Mouse (Mus musculus) heart, embryonic 13.5 days (tissue): ENCODE data around the gene Sox12. TPM values are rescaled to one million over a fixed set of nuclear protein-coding genes. Genes with fewer than 3 reads are reported as not detected.

Experiments used
- ATAC-seq: fragments of 200-750 bp; cut with Nextera tagmentation; 2 replicates; pipeline ENCODE4 v1.8.0; 2017; ENCODE audit warnings: moderate TSS enrichment; ENCODE audit not compliant: insufficient number of reproducible peaks, low FRiP score, low TSS enrichment; ENCODE audit errors: extremely low read depth
- H3K27ac ChIP-seq: fragments of 300-500 bp; sonication (generic); replicated peaks from 2 replicates; pipeline ENCODE4 v1.5.1; 2015; ENCODE audit warnings: moderate library complexity, mild to moderate bottlenecking, inconsistent platforms
- H3K27me3 ChIP-seq: fragments of 300-500 bp; sonication (generic); replicated peaks from 2 replicates; pipeline ENCODE4 v1.6.1; 2015; ENCODE audit warnings: mild to moderate bottlenecking, inconsistent platforms
- H3K36me3 ChIP-seq: fragments of 300-500 bp; sonication (generic); 2 replicates; pipeline ENCODE4 v1.6.1; 2015; ENCODE audit warnings: mild to moderate bottlenecking, inconsistent platforms
- H3K4me1 ChIP-seq: fragments of 300-500 bp; sonication (generic); 2 replicates; pipeline ENCODE4 v1.6.1; 2015; ENCODE audit warnings: inconsistent platforms
- H3K4me2 ChIP-seq: fragments of 300-500 bp; sonication (generic); 2 replicates; pipeline ENCODE4 v1.6.1; 2015; ENCODE audit warnings: inconsistent platforms, mild to moderate bottlenecking, moderate library complexity
- H3K4me3 ChIP-seq: fragments of 300-500 bp; sonication (generic); 2 replicates; pipeline ENCODE4 v1.5.1; 2015; ENCODE audit warnings: moderate library complexity, mild to moderate bottlenecking, inconsistent platforms
- H3K9ac ChIP-seq: fragments of 300-500 bp; sonication (generic); 2 replicates; pipeline ENCODE4 v1.6.1; 2015; ENCODE audit warnings: inconsistent platforms, mild to moderate bottlenecking, moderate library complexity
- H3K9me3 ChIP-seq: fragments of 300-500 bp; sonication (generic); 2 replicates; pipeline ENCODE4 v1.6.1; 2016; ENCODE audit warnings: inconsistent platforms
- WGBS: fragments of 180-500 bp; shearing (Covaris S2); methylation state at CpG from one replicate; pipeline ENCODE4 v1.1.7; 2015; ENCODE audit warnings: mixed read lengths; 5-methylcytosine and 5-hydroxymethylcytosine counted together
- polyA plus RNA-seq: library from polyadenylated mRNA; unstranded; fragments of >200 nt; fragmentation: Nextera tagmentation; extraction: Ambion mirVana; gene quantifications from 2 replicates; pipeline ENCODE4 v1.2.1, GENCODE M21; 2015

The Sox12 gene
- polyA plus RNA-seq, 1 experiment from 2014 or later, result 8.2 TPM

DNA sequence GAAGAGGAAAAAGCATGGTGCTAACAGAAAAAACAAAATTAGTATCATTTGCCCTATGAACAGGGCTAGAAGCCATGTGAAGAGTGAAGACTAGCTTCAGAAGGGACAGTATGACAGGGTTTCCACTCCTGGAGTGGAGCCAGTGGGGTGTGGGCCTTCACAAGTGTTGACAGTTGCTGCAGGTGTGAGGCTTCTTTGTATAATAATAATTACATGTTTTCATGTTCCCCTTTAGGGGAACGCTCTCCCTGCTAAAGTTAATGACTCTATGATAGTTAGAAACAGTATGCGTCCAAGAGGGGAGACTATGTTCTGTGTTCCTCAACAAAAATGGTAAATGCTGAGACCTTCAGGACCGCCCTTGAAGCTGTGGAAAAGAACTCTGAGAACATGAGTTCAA lies 17.9 kb upstream of the Sox12 start:
- H3K36me3 ChIP-seq, result peaks cover 7% of the 10 kb centered on the region
- H3K4me1 ChIP-seq, result peaks cover 26% of the 10 kb centered on the region
- H3K9me3 ChIP-seq, result peaks cover 11% of the 10 kb centered on the region
- H3K27me3 ChIP-seq, result no peaks in the 10 kb centered on the region
- H3K27ac ChIP-seq, result peak overlapping the region; percentile 99
- WGBS, result 93% methylated on average over 3 of the region's 3 CpGs
- H3K9ac ChIP-seq, result peak overlapping the region; percentile 99; the same call in 1 of the 2 replicates
- H3K4me2 ChIP-seq, result peak overlapping the region; percentile 94
- ATAC-seq, result no peak
- H3K4me3 ChIP-seq, result peak overlapping the region; percentile 96

DNA sequence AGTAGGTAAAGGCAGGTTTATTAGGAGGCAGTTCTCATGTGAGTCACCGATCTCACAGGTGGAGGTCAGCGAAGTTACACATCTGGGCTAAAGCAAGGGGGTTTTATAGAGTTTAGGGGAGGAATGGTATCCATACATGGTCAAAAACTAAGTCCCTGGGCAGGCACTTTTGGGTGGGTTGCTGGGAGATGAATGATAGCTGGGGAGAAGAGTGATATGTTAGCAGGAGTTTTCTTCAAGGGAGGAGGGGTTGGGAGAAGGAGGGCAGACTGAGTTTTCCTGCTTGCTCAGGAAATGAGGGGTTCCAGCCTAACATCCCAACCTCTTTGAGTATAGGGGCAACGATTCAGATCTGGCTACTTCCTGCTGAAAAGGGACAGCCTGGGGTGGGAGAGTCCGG lies 17.4 kb upstream of the Sox12 start, which contains the start of gene 6820408C15Rik:
Gene 6820408C15Rik (plus strand): TSS at position 301 of the 400 bp plus-strand sequence.
- Histone ChIP-seq H3K27ac (peak within 1 kb of the TSS; percentile 99), H3K9me3 (peaks cover 10% of the 10 kb centered on the region), H3K36me3 (peaks cover 7% of the 10 kb centered on the region), H3K4me3 (peak within 1 kb of the TSS; percentile 96), H3K4me1 (peaks cover 31% of the 10 kb centered on the region), H3K27me3 (no peaks in the 10 kb centered on the region), H3K4me2 (peak within 1 kb of the TSS; percentile 94), H3K9ac (peak within 1 kb of the TSS; percentile 99)
- no peak for ATAC-seq
- 21% methylated on average over 4 of the region's 4 CpGs for WGBS

DNA sequence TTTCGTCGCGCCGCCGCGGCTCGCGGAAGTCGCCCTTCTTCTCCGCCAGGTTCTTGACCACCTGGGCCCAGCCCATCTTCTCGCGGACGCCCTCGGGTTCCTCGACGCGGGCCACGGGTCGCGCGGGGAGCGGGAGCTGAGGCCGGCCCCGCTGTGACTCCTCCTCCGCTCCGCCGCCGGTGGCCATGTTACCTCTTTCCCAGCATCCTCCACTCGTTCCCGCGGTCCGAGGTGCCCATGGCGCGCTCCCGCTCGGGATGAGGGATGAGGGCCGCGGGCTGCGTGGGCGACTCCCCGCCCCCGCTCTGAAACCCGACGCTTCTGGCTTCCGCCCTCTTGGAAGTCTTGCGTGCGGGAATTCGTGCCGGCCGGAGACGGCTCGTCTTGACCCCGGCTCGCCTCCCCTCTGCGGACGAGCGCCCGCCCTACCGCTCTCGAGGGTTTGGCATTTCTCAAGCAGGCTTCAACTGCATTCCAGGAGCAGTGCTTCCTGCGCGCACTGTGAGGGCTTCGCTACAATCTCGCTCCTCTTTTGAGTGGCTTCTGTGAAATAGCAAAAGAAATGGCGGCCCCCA lies 16.8 kb upstream of the Sox12 start, which contains the start of gene Zcchc3:
Gene Zcchc3 (minus strand): TSS at position 437 of the 575 bp plus-strand sequence.
- Histone ChIP-seq H3K4me1 (peaks cover 37% of the 10 kb centered on the region), H3K9me3 (peaks cover 5% of the 10 kb centered on the region; the same call in 1 of the 2 replicates), H3K27ac (peak within 1 kb of the TSS; percentile 99), H3K36me3 (peaks cover 7% of the 10 kb centered on the region), H3K27me3 (no peaks in the 10 kb centered on the region), H3K4me3 (peak within 1 kb of the TSS; percentile 96), H3K9ac (peak within 1 kb of the TSS; percentile 99), H3K4me2 (peak within 1 kb of the TSS; percentile 94)
- WGBS, result under 1% methylated on average over 65 of the region's 65 CpGs
- ATAC-seq, result peak; percentile 76

DNA sequence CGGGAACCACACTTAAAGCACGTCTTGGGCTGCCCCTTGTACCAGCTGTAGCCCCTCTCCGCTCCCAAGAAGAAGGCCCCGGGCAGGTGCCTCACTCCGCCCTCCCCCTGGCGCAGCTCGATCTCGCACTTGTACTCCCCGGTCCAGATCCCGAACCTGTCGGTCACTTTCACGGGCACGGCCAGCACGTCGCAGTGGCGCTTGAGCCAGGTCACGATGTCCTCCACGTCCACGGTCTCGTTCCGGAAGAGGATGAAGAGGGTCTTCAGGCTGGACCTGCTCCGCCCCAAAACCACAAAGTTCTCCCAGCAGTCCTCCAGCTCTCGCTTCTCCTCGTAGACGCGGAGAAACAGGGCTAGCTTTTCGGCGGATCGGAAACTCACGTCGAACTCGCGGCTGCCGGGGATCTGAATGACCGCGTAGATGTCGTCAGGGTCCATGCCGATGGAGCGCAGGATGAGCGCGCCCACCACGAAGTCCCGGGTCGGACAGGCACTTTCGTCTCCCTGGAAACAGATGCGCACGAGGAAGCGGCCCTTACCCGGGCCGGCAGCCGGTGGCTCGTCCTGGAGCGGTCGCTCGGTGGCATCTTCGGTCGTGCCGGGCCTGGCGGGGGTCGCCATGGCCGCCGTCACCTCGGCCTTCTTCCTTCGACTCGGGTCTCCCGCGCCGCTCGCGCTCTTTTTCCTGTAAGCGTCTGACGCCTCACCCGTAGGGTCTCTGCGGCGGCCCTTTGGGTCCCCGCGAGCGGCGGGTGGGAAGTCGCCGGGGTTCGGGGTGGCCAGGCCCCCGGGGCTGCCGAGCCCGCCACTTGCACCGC lies 16.1 kb upstream of the Sox12 start:
- Histone ChIP-seq H3K4me3 (peak overlapping the region; percentile 96), H3K27me3 (no peaks in the 10 kb centered on the region), H3K27ac (peak overlapping the region; percentile 99), H3K36me3 (peaks cover 7% of the 10 kb centered on the region), H3K4me1 (peaks cover 42% of the 10 kb centered on the region), H3K9me3 (peaks cover 5% of the 10 kb centered on the region; the same call in 1 of the 2 replicates), H3K4me2 (peak overlapping the region; percentile 94), H3K9ac (peak overlapping the region; percentile 99)
- no peak for ATAC-seq
- under 1% methylated on average over 85 of the region's 86 CpGs for WGBS

DNA sequence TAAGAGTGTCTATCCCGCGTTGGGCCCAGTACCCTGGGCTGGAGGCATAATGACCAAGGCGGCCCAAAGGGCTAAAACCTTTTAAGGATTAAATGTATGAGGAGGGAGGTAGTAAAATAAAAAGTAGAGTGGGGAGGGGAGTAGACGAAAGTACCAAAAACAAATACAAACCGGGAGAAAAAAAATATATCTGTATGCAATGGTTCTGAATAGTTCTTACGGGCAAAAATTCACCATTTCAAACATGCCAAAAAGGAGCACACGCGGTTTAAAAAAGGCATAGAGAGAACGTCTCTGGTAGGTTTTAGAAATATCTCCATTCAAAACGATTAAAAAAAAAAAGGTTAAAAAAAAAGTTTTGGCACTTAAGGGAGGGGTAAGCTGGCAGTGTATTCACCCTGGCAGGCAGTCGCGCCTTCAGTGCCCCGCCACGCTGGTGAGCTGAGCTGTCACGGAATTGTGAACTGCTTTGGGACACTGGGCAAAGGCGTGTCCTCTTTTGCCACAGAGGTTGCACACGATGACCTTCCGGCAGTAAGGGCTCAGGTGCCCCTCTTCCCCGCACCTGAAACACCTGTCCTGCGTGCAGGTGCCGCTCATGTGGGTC lies 15.4 kb upstream of the Sox12 start:
- ATAC-seq, result no peak
- Histone ChIP-seq H3K4me2 (peak overlapping the region; percentile 94), H3K27ac (peak overlapping the region; percentile 99), H3K9ac (peak overlapping the region; percentile 99), H3K9me3 (peaks cover 5% of the 10 kb centered on the region; the same call in 1 of the 2 replicates), H3K27me3 (no peaks in the 10 kb centered on the region), H3K4me1 (peaks cover 42% of the 10 kb centered on the region), H3K4me3 (peak overlapping the region; percentile 96), H3K36me3 (peaks cover 7% of the 10 kb centered on the region)
- 2% methylated on average over 21 of the region's 21 CpGs for WGBS

- Histone ChIP-seq H3K9ac (peak overlapping the region; percentile 99), H3K9me3 (peaks cover 5% of the 10 kb centered on the region; the same call in 1 of the 2 replicates), H3K27ac (peak overlapping the region; percentile 99), H3K36me3 (peaks cover 7% of the 10 kb centered on the region), H3K27me3 (no peaks in the 10 kb centered on the region), H3K4me2 (peak overlapping the region; percentile 94), H3K4me1 (peaks cover 42% of the 10 kb centered on the region), H3K4me3 (peak overlapping the region; percentile 96)
- no peak for ATAC-seq
- WGBS, result 2% methylated on average over 15 of the region's 15 CpGs
Observed at GRCm38 (mm10) chr2:152412526-152413157, 14.8 kb upstream of the Sox12 start.

GRCm38 (mm10) chr2:152411471-152411870 lies 13.6 kb upstream of the Sox12 start:
- 8% methylated on average over 7 of the region's 7 CpGs for WGBS
- peaks cover 5% of the 10 kb centered on the region; the same call in 1 of the 2 replicates for H3K9me3 ChIP-seq
- no peaks in the 10 kb centered on the region for H3K27me3 ChIP-seq
- H3K4me2 ChIP-seq, result peak overlapping the region; percentile 94
- peak overlapping the region; percentile 99 for H3K27ac ChIP-seq
- H3K9ac ChIP-seq, result peak overlapping the region; percentile 99
- peaks cover 7% of the 10 kb centered on the region for H3K36me3 ChIP-seq
- H3K4me1 ChIP-seq, result peaks cover 45% of the 10 kb centered on the region
- peak overlapping the region; percentile 96 for H3K4me3 ChIP-seq
- ATAC-seq, result no peak

DNA sequence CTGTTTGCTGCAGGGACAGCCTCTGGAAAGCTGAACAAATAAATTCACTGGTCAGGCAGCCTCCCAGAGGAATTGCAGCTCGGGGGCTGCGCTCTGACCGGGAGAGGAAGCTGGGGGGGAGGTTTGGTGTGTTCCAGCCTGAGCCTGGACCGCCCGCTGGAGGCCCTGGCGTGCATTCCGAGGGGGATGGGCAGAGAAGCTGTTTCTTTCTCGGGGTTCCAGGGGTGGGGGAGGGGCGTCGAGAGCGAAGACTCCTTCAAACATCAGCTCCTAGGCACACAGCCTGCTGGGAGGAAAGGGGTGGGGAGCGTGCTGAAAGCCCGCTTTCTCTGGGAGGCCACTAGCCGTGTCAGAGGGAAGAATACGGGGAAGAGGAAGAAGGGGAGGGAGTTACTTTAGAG lies 13.1 kb upstream of the Sox12 start:
- Histone ChIP-seq H3K9ac (peak overlapping the region; percentile 99), H3K27me3 (no peaks in the 10 kb centered on the region), H3K27ac (peak overlapping the region; percentile 99), H3K9me3 (no peaks in the 10 kb centered on the region), H3K36me3 (peaks cover 3% of the 10 kb centered on the region; the same call in 1 of the 2 replicates), H3K4me2 (peak overlapping the region; percentile 94), H3K4me3 (peak overlapping the region; percentile 96), H3K4me1 (peaks cover 48% of the 10 kb centered on the region)
- 2% methylated on average over 15 of the region's 15 CpGs for WGBS
- ATAC-seq, result peak; percentile 35; the same call in 1 of the 2 replicates

DNA sequence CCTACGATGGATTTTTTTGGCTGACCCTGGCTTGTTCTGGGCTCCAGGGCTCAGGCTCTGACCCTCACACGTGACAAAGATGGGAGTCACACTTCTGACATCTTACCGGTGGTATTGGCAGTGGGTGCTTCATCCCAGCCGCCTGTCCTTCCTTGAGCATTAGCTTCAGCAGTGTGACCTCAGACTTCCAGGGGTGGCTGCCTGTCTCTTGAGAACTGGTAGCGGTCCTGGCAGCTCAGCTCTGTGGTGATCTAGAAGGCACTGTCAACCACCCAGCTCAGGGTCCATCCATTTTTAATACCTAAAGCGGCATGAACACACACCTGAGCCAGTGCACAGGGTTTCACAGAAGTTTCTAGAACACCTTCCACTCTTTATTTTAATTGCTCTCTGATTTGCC lies 11.9 kb upstream of the Sox12 start:
- Histone ChIP-seq H3K4me1 (peaks cover 49% of the 10 kb centered on the region), H3K4me3 (no peak overlapping the region), H3K36me3 (peaks cover 3% of the 10 kb centered on the region; the same call in 1 of the 2 replicates), H3K9me3 (no peaks in the 10 kb centered on the region), H3K27ac (peak overlapping the region; percentile 99), H3K27me3 (no peaks in the 10 kb centered on the region), H3K4me2 (no peak overlapping the region), H3K9ac (peak overlapping the region; percentile 99; the same call in 1 of the 2 replicates)
- 67% methylated on average over 6 of the region's 6 CpGs for WGBS
- no peak for ATAC-seq

- under 1% methylated on average over 19 of the region's 19 CpGs for WGBS
- Histone ChIP-seq H3K4me1 (peaks cover 34% of the 10 kb centered on the region), H3K4me2 (peak overlapping the region; percentile 71), H3K36me3 (no peaks in the 10 kb centered on the region), H3K4me3 (peak overlapping the region; percentile 49), H3K9me3 (no peaks in the 10 kb centered on the region), H3K9ac (peak overlapping the region; percentile 76), H3K27ac (peak overlapping the region; percentile 76), H3K27me3 (no peaks in the 10 kb centered on the region)
- peak; percentile 95 for ATAC-seq
Observed at GRCm38 (mm10) chr2:152406126-152406525, 8.3 kb upstream of the Sox12 start.
